Mouse (Mus musculus) cerebellum, adult 18-20 months (tissue): Measurements from ENCODE around the gene Tpbgl.

Experiments used
- DNase-seq, 2 experiments: peaks; one replicate each; pipeline ENCODE4 v3.0.0; 2021

The Tpbgl gene

GRCm38 (mm10) chr7:99579491-99580190, 47.3 kb downstream of the Tpbgl start:
- peak; percentile 68 to 78 for DNase-seq

- no peak for DNase-seq
Measured at GRCm38 (mm10) chr7:99578246-99578645, 48.7 kb downstream of the Tpbgl start.
